Comparison of ENCODE assay signal across 10 mouse cellular contexts in the genomic region with DNA sequence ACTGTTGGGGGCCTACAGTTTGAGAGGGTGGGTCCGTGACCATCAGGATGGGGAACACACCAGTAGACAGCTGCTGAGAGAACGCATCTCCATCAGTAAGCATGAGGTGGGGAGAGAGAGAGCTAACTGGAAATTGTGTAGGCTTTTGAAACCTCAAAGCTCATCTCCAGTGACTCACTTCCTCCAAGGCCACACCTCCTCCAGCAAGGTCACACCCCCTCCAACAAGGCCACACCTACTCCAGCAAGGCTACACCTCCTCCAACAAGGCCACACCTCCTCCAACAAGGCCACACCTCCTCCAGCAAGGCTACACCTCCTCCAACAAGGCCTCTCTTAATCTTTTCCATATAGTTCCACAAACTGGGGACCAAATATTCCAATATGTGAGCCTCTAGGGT. TPM values are rescaled to one million over a fixed set of nuclear protein-coding genes. Genes with fewer than 3 reads are reported as not detected.
DNase-seq lines count a peak whose midpoint lies in the region; ATAC-seq and TF ChIP-seq lines count a peak whose summit lies in the region.
"Had no signal": no experiment of that assay in that cellular context is flagged by ENCODE, and none has a peak within 500 bp of the region (broad histone marks: within the 10 kb centered on the region; RNA-seq: fewer than 3 reads in every experiment).

No protein-coding gene starts in this region.

- TF ChIP-seq CTCF in intestine, postnatal 0 days (IDR thresholded peaks at IDR 0.05; ENCODE audit: low read depth), result no peak

- H3K4me3 ChIP-seq in intestine, postnatal 0 days (ENCODE audit: low read depth, low read length), result no peak overlapping the region
- H3K4me3 ChIP-seq: myocyte had no signal

- no peak overlapping the region for H3K27ac ChIP-seq in intestine, postnatal 0 days (ENCODE audit: low read depth, low read length)

- no peak overlapping the region for H3K4me2 ChIP-seq in intestine, postnatal 0 days (replicated peaks; ENCODE audit: low read depth)

- no peaks in the 10 kb centered on the region for H3K27me3 ChIP-seq in intestine, postnatal 0 days (replicated peaks; ENCODE audit: control insufficient read depth, insufficient read depth, low read length)

- H3K36me3 ChIP-seq in intestine, postnatal 0 days (ENCODE audit: control insufficient read depth, insufficient read depth), result peaks cover 68% of the 10 kb centered on the region

- peak; percentile 22 for ATAC-seq in intestine, postnatal 0 days
- ATAC-seq in monocyte, adult 5-6 weeks (replicated peaks; ENCODE audit: insufficient number of reproducible peaks, low FRiP score, low TSS enrichment, poor library complexity, severe bottlenecking), result no peak

- no peaks in the 10 kb centered on the region for H3K9me3 ChIP-seq in intestine, postnatal 0 days (ENCODE audit: control insufficient read depth)

- peak; percentile 14 for DNase-seq in ovary, adult 18-20 months (ENCODE audit: low spot score)
- DNase-seq in ovary, postnatal 14 days (ENCODE audit: low spot score), result no peak
- DNase-seq in T-cell, adult 2 months (ENCODE audit: low spot score), result peak; percentile 55
- peak; percentile 55 for DNase-seq in thymus, postnatal 4 days
- no peak for DNase-seq in gastrocnemius, postnatal 25 days
- DNase-seq in cerebellum, postnatal 25 days, result no peak
- DNase-seq: heart, adult 18-20 months had no signal

- no peak overlapping the region for H3K9ac ChIP-seq in intestine, postnatal 0 days (ENCODE audit: low read depth, low read length)

- no peaks in the 10 kb centered on the region for H3K4me1 ChIP-seq in intestine, postnatal 0 days (replicated peaks; ENCODE audit: control insufficient read depth, insufficient read depth, low read length)

- 98% methylated on average over 2 of the region's 2 CpGs for WGBS in intestine, postnatal 0 days

RNA-seq across cellular contexts. Expression of gene Rbm19, which starts 13.9 kb away (rescaled TPM):
- polyA plus RNA-seq in intestine, postnatal 0 days (2015; fragmentation: Nextera tagmentation; extraction: Ambion mirVana), result 12.0 and 14.9 TPM in 2 replicates
- 15.9 to 22.4 TPM (median 22.2 TPM) in 3 replicates for total RNA-seq in monocyte, adult 5-6 weeks (2017)
- total RNA-seq in gastrocnemius, postnatal 25 days (2021), result 10 to 100 TPM; 16.8 to 18.5 TPM

Comparison
In these comparisons a context has a peak if more than half of its experiments do, and no peak if none do; other contexts are left out.
1. DNase-seq: peak in ovary, adult 18-20 months (single experiment), T-cell, adult 2 months (single experiment) and thymus, postnatal 4 days (single experiment); none in ovary, postnatal 14 days (single experiment), gastrocnemius, postnatal 25 days (single experiment) and cerebellum, postnatal 25 days (0 of 2).